Mouse (Mus musculus) heart, adult 9 months (tissue): ENCODE measurements around the gene Olfr159.

Experiments
- DNase-seq, 2 experiments: peaks; one replicate each; pipeline ENCODE4 v3.0.0; 2022; ENCODE audit warnings: low spot score in 2 of 2

Olfr159 gene

GRCm38 (mm10) chr4:43729794-43730550 lies 40.8 kb downstream of the Olfr159 start, which contains the start of gene Spaar:
Gene Spaar, plus strand, starts transcription at chr4:43730034.
- DNase-seq = peak; percentile 89 to 94

GRCm38 (mm10) chr4:43729126-43729525 lies 41.7 kb downstream of the Olfr159 start:
- peak in 1 of 2 experiments; percentile 41 for DNase-seq

- DNase-seq = peak; percentile 92 to 96
These were observed 42.2 kb downstream of the Olfr159 start for GRCm38 (mm10) chr4:43728576-43728954.

- DNase-seq = no peak
These were observed 42.9 kb downstream of the Olfr159 start for GRCm38 (mm10) chr4:43727718-43728575.

GRCm38 (mm10) chr4:43726995-43727394 lies 43.8 kb downstream of the Olfr159 start, which contains the start of gene Hrct1:
Gene Hrct1, plus strand, starts transcription at chr4:43727188.
- peak; percentile 93 to 97 for DNase-seq

GRCm38 (mm10) chr4:43726228-43726993 lies 44.4 kb downstream of the Olfr159 start:
- no peak for DNase-seq

GRCm38 (mm10) chr4:43724764-43725163 lies 46.0 kb downstream of the Olfr159 start:
- peak in 1 of 2 experiments; percentile 61 for DNase-seq

GRCm38 (mm10) chr4:43722191-43722590 lies 48.6 kb downstream of the Olfr159 start:
- DNase-seq = no peak

GRCm38 (mm10) chr4:43720491-43721228 lies 50.1 kb downstream of the Olfr159 start:
- DNase-seq = no peak
